Mouse (Mus musculus) B cell, adult 2 months (primary cell): ENCODE results near the gene Gm20931.
"Not testable (repeated sequence)": the region's sequence is repeated elsewhere in the genome, so short reads cannot be mapped to it uniquely, and the experiment has no call there.

Source experiments
- DNase-seq, 2 experiments: peaks; one replicate each; pipeline ENCODE4 v3.0.0; 2022

The Gm20931 gene

GRCm38 (mm10) chrY:55213420-55213819 lies at the start of gene Gm20931:
Gene Gm20931, plus strand, starts transcription at chrY:55213720.
- not testable (repeated sequence) for DNase-seq
